Mouse (Mus musculus) erythroblast, embryonic 14.5 days (primary cell): ENCODE results near the gene Tmem175. TPM values are rescaled to one million over a fixed set of nuclear protein-coding genes. Genes with fewer than 3 reads are reported as not detected.
"Not testable (repeated sequence)": the region's sequence is repeated elsewhere in the genome, so short reads cannot be mapped to it uniquely, and the experiment has no call there.

Source experiments
- H3K27me3 ChIP-seq: 2 replicates; pipeline ENCODE4 v1.6.1; 2012; ENCODE audit warnings: inconsistent platforms; ENCODE audit not compliant: control insufficient read depth
- H3K36me3 ChIP-seq: 2 replicates; pipeline ENCODE4 v1.6.1; 2012; ENCODE audit warnings: mild to moderate bottlenecking, inconsistent platforms; ENCODE audit not compliant: control insufficient read depth
- H3K4me1 ChIP-seq: 2 replicates; pipeline ENCODE4 v1.6.1; 2012; ENCODE audit warnings: inconsistent platforms; ENCODE audit not compliant: control insufficient read depth
- H3K4me3 ChIP-seq: replicated peaks from 2 replicates; pipeline ENCODE3; 2012; ENCODE audit warnings: moderate library complexity, mild to moderate bottlenecking, inconsistent platforms
- H3K9me3 ChIP-seq: 2 replicates; pipeline ENCODE4 v1.6.1; 2012; ENCODE audit warnings: low read length, inconsistent platforms, mixed read lengths; ENCODE audit not compliant: control insufficient read depth
- GATA1 ChIP-seq: IDR thresholded peaks from 2 replicates; pipeline ENCODE4 v1.6.1; 2012; ENCODE audit warnings: low read length, inconsistent platforms, mixed read lengths
- TAL1 ChIP-seq: IDR thresholded peaks from 3 replicates; pipeline ENCODE4 v1.6.1; 2012; ENCODE audit warnings: low read length, inconsistent platforms, mixed read lengths
- polyA plus RNA-seq: library from polyadenylated mRNA; stranded (reverse); fragments of >175 nt; gene quantifications from 2 replicates; pipeline ENCODE4 v1.2.3, GENCODE M21; 2012

The Tmem175 gene
- 0.09 and 0.14 TPM in 2 replicates for polyA plus RNA-seq

DNA sequence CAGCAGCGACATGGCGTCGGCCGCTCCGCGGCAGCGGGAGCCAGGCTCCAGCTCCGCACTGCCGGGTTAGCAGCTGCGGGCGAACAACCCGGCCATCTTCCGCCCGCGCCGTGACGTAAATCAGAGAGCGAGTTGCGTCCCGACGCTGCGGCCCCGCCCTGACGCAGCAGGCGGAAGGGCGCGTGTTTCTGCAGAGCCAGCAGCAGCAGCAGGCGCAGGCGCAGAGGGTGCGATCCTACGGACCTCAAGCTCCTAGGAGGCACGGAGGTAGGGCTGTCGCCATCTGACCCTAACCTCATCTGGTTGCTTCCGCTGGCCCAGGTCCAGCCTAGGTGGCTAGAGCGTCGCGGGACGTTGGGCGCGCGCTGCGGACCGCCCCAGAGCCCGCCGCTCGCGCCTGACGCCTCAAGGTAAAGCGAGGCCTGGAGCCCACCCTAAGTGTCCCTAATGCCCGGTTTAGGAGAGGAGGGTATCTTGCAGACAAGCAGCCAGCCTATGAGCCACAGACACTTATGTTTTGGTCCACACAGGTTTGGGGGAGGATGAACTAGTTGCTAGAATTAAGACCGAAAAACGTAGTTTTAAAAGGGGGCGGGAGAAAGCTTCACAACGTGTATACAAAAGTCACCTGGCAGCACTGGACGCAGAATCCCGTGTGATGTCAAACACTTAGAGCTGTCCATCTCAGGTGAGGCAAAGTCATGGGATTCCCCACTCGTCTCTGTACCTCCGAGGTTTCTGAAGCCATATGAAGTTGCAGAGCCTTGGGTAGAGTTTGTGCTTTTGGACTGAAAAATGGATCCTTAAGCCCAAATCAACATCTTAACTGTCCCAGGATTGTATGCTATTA, at the start of gene Tmem175, which contains the start of gene Gak:
Gene Tmem175, plus strand, starts transcription at position 137 of the 850 bp plus-strand sequence.
Gene Gak, minus strand, starts transcription at position 122 of the 850 bp plus-strand sequence.
- Histone ChIP-seq H3K9me3 (no peaks in the 10 kb centered on the region), H3K36me3 (peaks cover 12% of the 10 kb centered on the region), H3K4me3 (peak within 1 kb of the TSS; percentile 100), H3K4me1 (peaks cover 50% of the 10 kb centered on the region), H3K27me3 (no peaks in the 10 kb centered on the region)
- TF ChIP-seq GATA1 (no peak), TAL1 (no peak)

DNA sequence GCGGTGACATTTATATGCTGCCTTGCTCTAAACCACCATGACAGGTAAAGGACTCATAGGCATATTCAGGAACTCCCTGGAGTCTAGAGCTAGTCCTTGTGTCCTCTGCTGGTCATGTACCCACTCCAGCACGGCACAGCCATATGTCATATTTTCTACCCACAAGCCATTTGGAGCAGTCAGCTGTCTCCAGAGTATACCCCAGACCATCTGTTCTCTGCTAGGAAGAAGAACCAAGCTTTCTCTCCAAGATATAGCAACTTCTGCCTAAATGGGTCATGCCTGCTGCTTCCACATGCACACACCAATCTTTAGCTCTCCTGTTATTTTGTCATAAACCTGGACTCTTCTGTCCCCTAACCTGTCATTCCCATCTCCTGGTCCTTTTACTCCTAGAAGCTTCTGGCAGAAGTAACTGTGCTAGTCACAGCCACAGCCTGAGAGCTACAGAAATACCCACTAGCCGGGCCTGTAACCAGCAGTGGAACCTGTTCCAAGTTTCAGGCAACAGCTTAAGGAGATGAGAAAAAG, 48.1 kb upstream of the Tmem175 start:
- Histone ChIP-seq H3K36me3 (peaks cover 93% of the 10 kb centered on the region), H3K4me3 (no peak overlapping the region), H3K9me3 (no peaks in the 10 kb centered on the region), H3K4me1 (no peaks in the 10 kb centered on the region), H3K27me3 (no peaks in the 10 kb centered on the region)
- TF ChIP-seq GATA1: no peak
- no peak for TF ChIP-seq TAL1

DNA sequence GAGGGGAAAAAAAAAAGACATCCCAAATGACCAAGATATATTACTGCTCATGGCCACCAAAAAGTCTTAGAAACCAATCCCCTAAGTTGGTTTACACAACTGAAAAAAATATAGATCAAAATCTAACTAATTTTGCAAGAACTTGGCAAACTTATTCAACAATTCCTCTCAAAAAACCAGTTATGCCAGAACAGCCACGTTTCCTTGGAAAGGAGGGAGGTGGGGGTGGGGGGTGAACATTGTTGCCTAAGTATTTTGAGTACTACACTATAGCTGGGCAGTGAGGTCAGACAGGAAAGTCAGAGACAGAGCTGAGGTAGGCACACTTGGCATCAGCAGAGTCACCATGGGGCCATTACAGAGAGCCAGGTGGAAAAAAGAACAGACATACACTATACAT, 29.6 kb upstream of the Tmem175 start:
- Histone ChIP-seq H3K4me3 (no peak overlapping the region), H3K4me1 (no peaks in the 10 kb centered on the region), H3K9me3 (no peaks in the 10 kb centered on the region), H3K36me3 (peaks cover 99% of the 10 kb centered on the region), H3K27me3 (no peaks in the 10 kb centered on the region)
- TF ChIP-seq GATA1 (no peak), TAL1 (no peak)

DNA sequence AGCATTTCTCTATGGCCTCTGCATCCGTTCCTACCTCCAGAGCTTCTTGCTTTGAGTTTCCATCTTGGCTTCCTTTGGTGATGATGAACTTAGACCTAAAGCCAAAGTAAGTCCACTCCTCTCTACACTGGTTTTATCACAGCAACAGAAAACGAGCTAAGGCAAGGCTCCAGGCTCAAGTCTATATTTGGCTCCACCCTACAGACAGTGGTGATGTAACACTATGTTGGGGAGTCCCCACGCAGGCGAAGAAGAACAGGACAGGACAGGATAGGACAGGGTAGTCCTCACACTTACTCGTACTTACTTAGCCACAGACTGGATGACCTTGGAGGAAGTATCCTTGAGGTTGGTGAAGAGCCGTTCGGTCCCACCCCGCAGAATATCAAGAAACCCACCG, 27.0 kb upstream of the Tmem175 start:
- no peaks in the 10 kb centered on the region for H3K4me1 ChIP-seq
- H3K4me3 ChIP-seq: no peak overlapping the region
- H3K27me3 ChIP-seq: no peaks in the 10 kb centered on the region
- H3K36me3 ChIP-seq: peaks cover 99% of the 10 kb centered on the region
- no peaks in the 10 kb centered on the region for H3K9me3 ChIP-seq
- no peak for TF ChIP-seq GATA1
- TF ChIP-seq TAL1: no peak

DNA sequence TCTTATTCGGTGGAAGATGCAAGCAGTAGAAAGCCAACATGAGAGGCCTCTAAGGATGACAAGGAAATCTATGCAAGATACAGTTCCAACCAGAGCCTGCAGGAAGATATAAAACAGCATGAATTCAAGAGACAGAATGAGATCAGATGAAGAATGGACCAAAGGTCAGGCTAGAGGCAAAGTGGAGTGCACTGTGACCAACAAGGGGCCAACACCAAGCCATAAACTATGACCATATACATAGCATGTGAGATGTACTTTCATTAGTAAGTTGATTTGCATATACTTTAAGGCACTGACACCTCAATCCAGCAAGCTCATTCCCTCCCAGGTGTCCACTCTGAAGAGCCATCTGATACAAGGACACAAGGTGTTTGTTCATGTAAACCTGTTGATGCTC, 19.1 kb upstream of the Tmem175 start:
- no peak for TF ChIP-seq TAL1
- no peaks in the 10 kb centered on the region for H3K27me3 ChIP-seq
- no peak overlapping the region for H3K4me3 ChIP-seq
- H3K36me3 ChIP-seq: peaks cover 97% of the 10 kb centered on the region
- no peaks in the 10 kb centered on the region for H3K4me1 ChIP-seq
- H3K9me3 ChIP-seq: no peaks in the 10 kb centered on the region

DNA sequence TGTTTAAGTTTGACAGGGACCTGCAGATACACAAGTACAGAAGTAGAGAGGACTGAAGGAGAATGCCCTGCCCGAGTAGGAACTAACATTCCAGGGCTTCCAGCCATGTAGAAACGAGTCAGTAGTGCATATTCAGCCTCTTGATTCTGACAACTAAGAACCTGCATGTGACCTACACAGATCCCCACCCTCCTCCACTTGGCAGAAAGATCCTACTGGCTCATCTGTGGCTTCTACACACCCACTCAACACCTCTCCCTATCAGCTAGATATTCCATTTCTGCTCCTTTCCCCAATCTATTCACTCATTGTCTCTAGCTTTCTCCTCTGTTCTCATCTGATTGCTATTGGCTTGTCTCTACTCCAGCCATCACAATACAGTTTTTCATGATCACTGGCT, 7.7 kb upstream of the Tmem175 start:
- TF ChIP-seq TAL1 (no peak), GATA1 (no peak)
- Histone ChIP-seq H3K27me3 (no peaks in the 10 kb centered on the region), H3K9me3 (no peaks in the 10 kb centered on the region), H3K4me1 (peaks cover 12% of the 10 kb centered on the region), H3K36me3 (peaks cover 76% of the 10 kb centered on the region), H3K4me3 (no peak overlapping the region)

DNA sequence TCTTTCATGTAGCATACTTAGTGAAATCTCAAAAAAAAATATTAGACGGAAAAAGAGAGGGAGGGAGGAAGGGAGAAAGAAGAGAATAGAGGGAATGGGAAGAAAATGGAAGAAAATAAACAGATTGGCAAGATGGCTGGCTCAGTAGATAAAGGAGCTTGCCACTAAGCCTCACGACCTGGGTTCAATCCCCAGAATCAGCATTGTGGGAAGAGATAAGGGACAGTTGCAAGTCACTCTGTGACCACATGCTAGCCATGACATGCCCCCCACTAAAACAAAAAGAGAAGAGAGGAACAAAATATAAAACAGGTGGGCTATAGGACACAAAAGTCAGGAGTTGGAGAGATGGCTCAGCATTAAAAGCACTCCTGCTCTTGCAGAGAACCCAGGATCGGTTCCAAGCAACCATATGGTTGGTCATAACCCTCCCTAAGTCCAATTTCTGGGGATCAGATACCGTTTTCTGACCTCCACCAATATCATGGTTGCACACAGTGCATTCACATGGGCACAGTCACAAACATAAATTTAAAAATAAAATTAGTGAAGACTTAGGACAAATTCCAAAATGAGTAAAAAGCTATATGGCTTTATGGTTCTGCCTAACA, 3.4 kb upstream of the Tmem175 start:
- Histone ChIP-seq H3K9me3 (no peaks in the 10 kb centered on the region), H3K36me3 (peaks cover 49% of the 10 kb centered on the region), H3K27me3 (no peaks in the 10 kb centered on the region), H3K4me1 (peaks cover 50% of the 10 kb centered on the region), H3K4me3 (no peak overlapping the region)
- TF ChIP-seq GATA1 (no peak), TAL1 (no peak)

DNA sequence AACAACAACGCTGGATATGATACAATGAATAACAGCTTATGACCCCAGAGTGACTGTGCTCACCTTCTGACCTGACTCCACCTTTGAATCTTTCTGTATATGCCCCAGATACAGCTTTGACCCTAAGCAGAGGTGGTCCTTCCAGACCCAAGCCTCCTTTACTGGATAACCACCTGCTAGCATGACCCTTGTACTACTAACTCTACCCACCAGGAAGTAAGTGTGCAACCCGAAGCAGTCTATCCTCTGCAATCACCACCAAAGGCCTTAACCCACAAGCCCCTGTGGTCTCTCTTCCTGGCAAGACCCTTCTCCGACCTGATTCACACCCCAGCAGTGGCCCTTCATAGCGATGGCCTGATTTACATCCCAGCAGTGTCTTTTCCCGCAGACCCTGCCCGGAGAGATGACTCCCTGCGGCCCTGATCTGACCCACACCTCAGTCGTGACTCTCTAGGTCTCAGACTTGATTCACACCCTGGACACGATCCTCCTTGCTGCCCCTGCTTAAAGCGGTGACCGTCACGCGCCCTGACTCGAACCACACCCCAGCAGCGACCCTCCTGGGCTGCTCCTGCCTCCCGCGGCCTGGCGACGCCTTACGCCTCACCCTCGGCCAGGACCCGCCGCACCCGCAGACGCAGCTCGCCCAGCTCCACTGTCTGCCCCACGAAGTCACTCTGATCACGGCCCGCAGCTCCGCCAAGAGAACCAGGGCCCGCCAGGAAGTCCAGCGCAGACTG, 508 bp upstream of the Tmem175 start:
- peak overlapping the region; percentile 100 for H3K4me3 ChIP-seq
- no peaks in the 10 kb centered on the region for H3K27me3 ChIP-seq
- H3K9me3 ChIP-seq: no peaks in the 10 kb centered on the region
- peaks cover 20% of the 10 kb centered on the region for H3K36me3 ChIP-seq
- H3K4me1 ChIP-seq: peaks cover 50% of the 10 kb centered on the region
- TF ChIP-seq GATA1 (no peak), TAL1 (no peak)

DNA sequence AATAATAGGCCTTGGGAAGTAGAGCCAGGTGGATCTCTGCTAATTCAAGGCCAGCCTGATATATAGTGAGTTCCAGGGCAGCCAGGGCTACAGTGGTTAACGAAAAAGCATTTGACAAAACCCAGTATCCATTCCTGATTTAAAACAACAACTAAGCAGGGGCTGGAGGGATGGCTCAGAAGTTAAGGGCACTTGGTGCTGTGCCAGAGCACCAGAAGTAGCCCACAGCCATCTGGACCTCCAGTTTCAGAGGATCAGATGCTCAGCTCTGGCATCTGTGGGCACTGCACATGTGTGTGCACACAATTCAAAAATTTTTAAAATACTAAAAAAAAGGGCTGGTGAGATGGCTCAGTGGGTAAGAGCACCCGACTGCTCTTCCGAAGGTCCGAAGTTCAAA, 4.1 kb downstream of the Tmem175 start:
- Histone ChIP-seq H3K27me3 (no peaks in the 10 kb centered on the region), H3K4me1 (peaks cover 21% of the 10 kb centered on the region), H3K4me3 (no peak overlapping the region), H3K9me3 (no peaks in the 10 kb centered on the region), H3K36me3 (peaks cover 9% of the 10 kb centered on the region)
- TF ChIP-seq TAL1 (no peak), GATA1 (no peak)

DNA sequence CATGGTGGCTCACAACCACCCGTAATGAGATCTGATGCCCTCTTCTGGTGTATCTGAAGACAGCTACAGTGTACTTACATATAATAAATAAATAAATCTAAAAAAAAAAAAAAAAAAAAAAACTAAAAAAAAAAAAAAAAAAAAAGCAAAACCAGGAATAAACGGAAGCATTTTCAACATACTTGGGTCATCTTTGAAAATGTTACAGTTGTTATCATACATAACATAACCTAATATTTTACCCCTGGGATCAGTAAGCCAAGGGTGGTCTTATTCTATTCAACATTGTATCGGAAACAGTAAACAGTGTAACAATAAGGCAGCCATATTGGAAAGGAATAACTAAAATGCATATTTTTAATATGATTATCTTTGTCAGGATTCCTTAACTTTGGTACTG, 4.5 kb downstream of the Tmem175 start:
- not testable (repeated sequence) for H3K4me3 ChIP-seq, H3K9me3 ChIP-seq, H3K36me3 ChIP-seq, H3K27me3 ChIP-seq
- H3K4me1 ChIP-seq: peaks cover 17% of the 10 kb centered on the region
